Mouse (Mus musculus) ovary, adult 10 weeks (tissue): Measurements from ENCODE around the gene BC048403. TPM values are rescaled to one million over a fixed set of nuclear protein-coding genes. Genes with fewer than 3 reads are reported as not detected.

Experiments used
- polyA plus RNA-seq: library from polyadenylated mRNA; stranded (reverse); fragments of 350-450 nt; fragmentation: Illumina TruSeq; extraction: RNeasy Lipid Tissue Mini Kit (QIAGEN cat#74804); gene quantifications from one replicate; pipeline ENCODE4 v1.2.3, GENCODE M21; 2014

BC048403 gene
- 11.3 TPM for polyA plus RNA-seq

DNA sequence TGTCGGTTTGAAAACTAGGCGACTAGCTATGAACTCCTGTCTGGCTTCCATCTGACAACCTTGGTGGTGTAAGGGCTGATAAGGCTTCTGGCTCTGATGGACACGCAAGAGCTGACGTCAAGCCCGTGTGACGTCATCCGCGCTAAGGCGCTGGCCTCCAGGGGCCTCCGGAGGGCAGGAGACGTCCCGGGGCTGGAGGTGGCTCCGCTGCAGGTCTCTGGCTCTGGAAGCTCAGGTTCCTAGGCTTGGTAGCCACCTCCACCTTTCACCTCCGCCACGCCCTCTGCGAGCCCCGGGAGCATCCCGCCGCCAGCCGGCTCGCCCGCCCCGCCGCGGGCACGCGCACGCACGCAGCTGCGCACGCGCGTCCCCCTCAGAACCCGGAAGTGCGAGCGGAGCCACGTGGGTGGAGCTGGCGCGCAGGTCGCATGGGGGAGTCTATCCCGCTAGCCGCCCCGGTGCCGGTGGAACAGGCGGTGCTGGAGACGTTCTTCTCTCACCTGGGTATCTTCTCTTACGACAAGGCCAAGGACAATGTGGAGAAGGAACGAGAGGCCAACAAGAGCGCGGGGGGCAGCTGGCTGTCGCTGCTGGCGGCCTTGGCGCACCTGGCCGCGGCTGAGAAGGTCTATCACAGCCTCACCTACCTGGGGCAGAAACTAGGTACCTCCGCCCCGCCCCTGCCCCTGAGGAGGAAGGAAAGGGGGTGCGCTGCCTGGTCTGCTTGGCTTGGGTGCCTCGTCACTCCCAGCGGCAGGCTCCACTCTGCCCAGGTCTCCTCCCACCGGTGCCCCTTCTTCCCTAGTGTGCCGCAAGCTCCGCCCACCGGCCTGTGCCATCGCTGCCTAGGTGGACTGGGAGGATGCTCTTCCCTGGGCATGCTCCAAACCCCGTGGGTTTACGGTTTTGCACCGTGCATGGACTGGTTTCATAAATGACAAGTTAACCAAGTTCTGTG lies at the start of gene BC048403:
Gene BC048403, plus strand, starts transcription at position 390 of the 958 bp plus-strand sequence.

Other genes with a start within 250 kb of the BC048403 start
- 54.4 TPM for gene Tbk1, start 153.2 kb upstream of the BC048403 start, polyA plus RNA-seq
- gene Xpot, start 113.6 kb upstream of the BC048403 start, polyA plus RNA-seq = 124 TPM
- not detected for gene D930020B18Rik, start 98.3 kb upstream of the BC048403 start, polyA plus RNA-seq